Mouse (Mus musculus) neural tube, embryonic 14.5 days (tissue): ENCODE measurements around the gene Hap1. TPM values are rescaled to one million over a fixed set of nuclear protein-coding genes. Genes with fewer than 3 reads are reported as not detected.
A peak's percentile ranks its signal among the peaks of the same experiment; 100 is the strongest.
"Not testable (repeated sequence)": the region's sequence is repeated elsewhere in the genome, so short reads cannot be mapped to it uniquely, and the experiment has no call there.

Experiments used
- ATAC-seq: fragments of 200-750 bp; cut with Nextera tagmentation; 2 replicates; pipeline ENCODE4 v1.8.0; 2017; ENCODE audit warnings: low read depth, mild to moderate bottlenecking, moderate TSS enrichment, moderate library complexity
- H3K27ac ChIP-seq: fragments of 300-500 bp; sonication (generic); 2 replicates; pipeline ENCODE4 v1.5.1; 2014; ENCODE audit warnings: low read depth, mild to moderate bottlenecking, control low read depth, low read length, moderate library complexity, mixed read lengths
- H3K27me3 ChIP-seq: fragments of 300-500 bp; sonication (generic); 2 replicates; pipeline ENCODE4 v1.6.1; 2014; ENCODE audit warnings: low read length; ENCODE audit not compliant: control insufficient read depth, insufficient read depth
- H3K36me3 ChIP-seq: fragments of 300-500 bp; sonication (generic); 2 replicates; pipeline ENCODE4 v1.6.1; 2014; ENCODE audit warnings: low read length, mixed read lengths; ENCODE audit not compliant: control insufficient read depth, insufficient read depth
- H3K4me1 ChIP-seq: fragments of 300-500 bp; sonication (generic); 2 replicates; pipeline ENCODE4 v1.6.1; 2014; ENCODE audit warnings: low read length; ENCODE audit not compliant: control insufficient read depth, insufficient read depth
- H3K4me2 ChIP-seq: fragments of 300-500 bp; sonication (generic); 2 replicates; pipeline ENCODE4 v1.6.1; 2014; ENCODE audit warnings: mild to moderate bottlenecking, low read depth, low read length, control low read depth
- H3K4me3 ChIP-seq: fragments of 300-500 bp; sonication (generic); 2 replicates; pipeline ENCODE4 v1.5.1; 2014; ENCODE audit warnings: low read depth, low read length, control low read depth, mixed read lengths
- H3K9ac ChIP-seq: fragments of 300-500 bp; sonication (generic); replicated peaks from 2 replicates; pipeline ENCODE4 v1.6.1; 2014; ENCODE audit warnings: low read depth, mild to moderate bottlenecking, control low read depth, low read length, mixed read lengths
- H3K9me3 ChIP-seq: fragments of 300-500 bp; sonication (generic); 2 replicates; pipeline ENCODE4 v1.6.1; 2016; ENCODE audit warnings: low read length; ENCODE audit not compliant: control insufficient read depth
- WGBS: fragments of 180-500 bp; shearing (Covaris S2); extraction: QIAGEN DNeasy Blood & Tissue Kit; methylation state at CpG from one replicate; pipeline ENCODE4 v1.1.7; 2014; 5-methylcytosine and 5-hydroxymethylcytosine counted together
- polyA plus RNA-seq: library from polyadenylated mRNA; unstranded; fragments of >200 nt; fragmentation: Nextera tagmentation; extraction: Ambion mirVana; gene quantifications from 2 replicates; pipeline ENCODE4 v1.2.1, GENCODE M21; 2014

Hap1 gene
- polyA plus RNA-seq, 1 experiment from 2014 or later = 93.7 TPM

DNA sequence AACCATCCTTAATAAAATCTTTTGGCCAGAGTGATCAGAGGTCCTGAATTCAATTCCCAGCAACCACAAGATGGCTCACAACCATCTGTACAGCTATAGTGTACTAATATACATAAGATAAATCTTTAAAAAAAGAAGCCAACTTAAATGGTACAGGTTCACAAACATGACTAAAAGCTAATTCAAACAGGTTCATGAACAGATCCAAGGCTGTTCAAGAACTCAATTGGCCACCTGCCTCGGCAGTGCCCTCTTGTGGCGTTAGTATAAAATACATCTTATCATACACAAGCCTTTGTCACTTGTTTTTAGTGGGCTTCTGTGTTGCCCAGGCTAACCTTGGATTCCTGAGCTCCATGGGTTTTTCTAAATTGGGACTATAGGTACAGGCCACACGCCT lies 32.4 kb downstream of the Hap1 start:
- Histone ChIP-seq H3K9ac (no peak overlapping the region), H3K27me3 (no peaks in the 10 kb centered on the region), H3K4me3 (no peak overlapping the region), H3K4me2 (no peak overlapping the region), H3K27ac (no peak overlapping the region), H3K9me3 (no peaks in the 10 kb centered on the region), H3K36me3 (peaks cover 16% of the 10 kb centered on the region), H3K4me1 (peaks cover 4% of the 10 kb centered on the region; the same call in 1 of the 2 replicates)
- no peak for ATAC-seq
- 19% methylated on average over 3 of the region's 3 CpGs for WGBS

DNA sequence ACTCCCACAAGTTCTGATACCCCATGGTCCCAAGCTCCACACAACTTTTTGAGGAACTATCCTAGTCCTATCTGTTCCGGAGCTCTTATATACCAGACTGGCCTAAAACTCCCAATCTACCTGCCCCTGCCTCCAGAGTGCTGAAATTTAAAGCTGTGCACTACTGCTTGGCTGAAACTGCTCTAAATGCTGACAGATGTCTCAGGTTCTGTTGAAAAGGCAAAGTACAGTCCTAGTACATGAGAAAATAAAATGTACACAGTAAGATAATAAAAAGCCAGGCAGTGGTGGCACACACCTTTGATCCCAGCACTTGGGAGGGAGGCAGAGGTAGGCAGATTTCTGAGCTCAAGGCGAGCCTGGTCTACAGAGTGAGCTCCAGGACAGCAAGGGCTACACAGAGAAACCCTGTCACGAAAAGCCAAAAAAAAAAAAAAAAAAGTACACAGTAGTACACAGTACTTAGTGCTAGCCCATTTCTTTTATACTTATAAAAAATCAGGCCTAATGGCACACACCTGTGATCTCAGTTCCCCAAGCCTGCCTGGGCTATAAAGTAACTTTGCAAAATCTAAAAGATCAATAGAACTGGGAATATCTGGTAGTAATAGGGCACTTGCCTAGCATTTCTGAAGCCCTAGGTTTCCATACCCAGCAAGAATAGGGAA lies 33.2 kb downstream of the Hap1 start:
- Histone ChIP-seq H3K4me2 (no peak overlapping the region), H3K9me3 (no peaks in the 10 kb centered on the region), H3K36me3 (peaks cover 16% of the 10 kb centered on the region), H3K4me3 (no peak overlapping the region), H3K27ac (no peak overlapping the region), H3K9ac (no peak overlapping the region), H3K27me3 (no peaks in the 10 kb centered on the region), H3K4me1 (peaks cover 4% of the 10 kb centered on the region; the same call in 1 of the 2 replicates)
- 70% methylated on average over 3 of the region's 3 CpGs for WGBS
- ATAC-seq = no peak

DNA sequence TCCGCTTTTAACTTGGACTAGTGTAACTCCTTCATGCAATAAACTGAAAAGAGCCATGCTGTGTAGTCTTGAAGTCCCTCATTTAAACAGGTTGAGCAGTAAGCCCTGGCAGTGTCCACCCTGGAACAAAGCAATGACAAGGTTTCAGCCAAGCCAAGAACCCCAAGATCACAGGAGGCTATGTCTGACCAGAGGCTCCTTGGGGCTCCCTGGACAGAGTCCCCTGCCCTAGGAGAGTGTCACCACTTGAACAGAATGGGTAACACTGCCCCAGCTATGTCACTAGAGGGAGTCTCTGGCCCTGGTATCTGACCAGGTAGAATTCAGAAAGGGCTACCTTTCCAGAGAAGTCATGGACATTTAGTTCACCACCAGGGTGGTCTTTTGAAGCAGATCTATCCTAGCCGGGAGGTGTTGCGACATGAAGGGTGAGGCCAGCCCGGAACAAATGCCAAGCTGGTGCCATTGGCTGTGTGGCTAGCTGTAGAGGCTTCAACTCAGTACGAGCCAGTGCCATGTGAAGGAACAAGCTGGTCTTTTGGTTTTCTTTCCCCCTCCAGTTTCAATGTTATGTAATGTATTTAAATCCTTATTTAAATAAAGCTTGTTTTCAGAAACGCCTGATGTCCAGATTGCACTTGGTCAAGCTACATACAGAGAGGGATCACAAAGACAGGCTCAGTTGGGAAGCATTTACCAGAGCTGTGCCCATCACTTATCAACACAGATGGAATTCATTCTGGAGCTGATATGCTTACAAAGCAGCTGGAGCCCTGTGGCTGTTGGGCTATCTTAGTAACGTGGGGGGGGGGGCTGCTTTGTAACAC lies 34.2 kb downstream of the Hap1 start:
- H3K9ac ChIP-seq, H3K4me1 ChIP-seq, H3K4me3 ChIP-seq, H3K27me3 ChIP-seq, H3K4me2 ChIP-seq, ATAC-seq, H3K9me3 ChIP-seq, H3K27ac ChIP-seq: not testable (repeated sequence)
- peaks cover 16% of the 10 kb centered on the region for H3K36me3 ChIP-seq
- WGBS = 82% methylated on average over 7 of the region's 7 CpGs

DNA sequence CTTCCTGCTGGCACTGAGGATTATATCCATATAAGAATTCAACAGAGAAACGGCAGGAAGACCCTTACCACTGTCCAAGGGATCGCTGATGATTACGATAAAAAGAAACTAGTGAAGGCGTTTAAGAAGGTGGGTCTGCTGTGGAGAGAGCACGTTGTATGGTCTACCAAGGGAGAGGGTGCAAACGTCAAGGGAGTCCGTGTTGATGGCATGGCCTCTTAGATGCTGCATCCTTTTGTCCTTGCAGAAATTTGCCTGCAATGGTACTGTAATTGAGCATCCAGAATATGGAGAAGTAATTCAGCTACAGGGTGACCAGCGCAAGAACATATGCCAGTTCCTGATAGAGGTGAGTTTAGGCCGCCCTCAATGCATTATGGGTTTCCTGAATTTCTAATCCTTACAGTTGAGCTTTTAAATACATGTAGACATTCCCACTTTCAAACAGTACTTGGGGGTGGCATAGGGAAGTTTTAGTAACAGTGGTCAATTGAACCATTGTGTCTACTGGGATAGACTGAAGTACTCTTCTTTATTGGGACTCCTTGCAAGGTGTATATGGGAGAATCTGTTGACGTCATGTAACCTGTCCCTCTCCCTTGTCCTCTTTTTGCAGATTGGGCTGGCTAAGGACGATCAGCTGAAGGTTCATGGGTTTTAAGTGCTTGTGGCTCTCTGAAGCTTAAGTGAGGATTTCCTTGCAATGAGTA lies 35.1 kb downstream of the Hap1 start:
- 21% methylated on average over 11 of the region's 11 CpGs for WGBS
- peak overlapping the region; percentile 95 for H3K9ac ChIP-seq
- not testable (repeated sequence) for ATAC-seq, H3K4me1 ChIP-seq, H3K27me3 ChIP-seq, H3K9me3 ChIP-seq
- H3K27ac ChIP-seq = peak overlapping the region; percentile 98
- H3K4me3 ChIP-seq = peak overlapping the region; percentile 64
- peak overlapping the region; percentile 84 for H3K4me2 ChIP-seq
- H3K36me3 ChIP-seq = peaks cover 16% of the 10 kb centered on the region

DNA sequence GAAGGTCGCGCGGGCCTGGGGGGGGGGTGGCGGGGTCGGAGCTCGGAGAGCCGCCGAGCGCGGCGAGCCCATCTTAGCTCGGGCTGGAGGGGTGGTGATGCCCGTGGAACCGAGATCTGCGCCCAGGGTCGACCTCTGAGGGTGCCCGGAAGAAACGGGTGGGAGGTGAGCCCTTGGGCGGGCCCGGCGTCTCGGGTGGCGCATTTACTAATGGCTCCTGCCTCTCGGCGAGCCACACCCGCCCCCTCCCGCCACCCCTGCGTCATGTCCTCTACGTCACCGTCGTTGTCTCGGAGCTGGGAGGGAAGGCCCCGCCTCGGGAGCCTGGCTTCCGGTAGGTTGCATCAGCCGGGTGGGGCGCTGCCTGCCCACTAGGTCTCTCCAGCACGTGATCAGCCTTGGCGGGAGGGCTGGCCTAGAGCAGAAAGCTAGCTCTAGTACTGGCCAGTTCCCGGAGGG lies 35.7 kb downstream of the Hap1 start:
- Histone ChIP-seq H3K36me3 (peaks cover 16% of the 10 kb centered on the region), H3K27me3 (no peaks in the 10 kb centered on the region), H3K4me3 (peak overlapping the region; percentile 64), H3K27ac (peak overlapping the region; percentile 98), H3K4me1 (peaks cover 4% of the 10 kb centered on the region; the same call in 1 of the 2 replicates), H3K9me3 (no peaks in the 10 kb centered on the region), H3K4me2 (peak overlapping the region; percentile 84), H3K9ac (peak overlapping the region; percentile 95)
- under 1% methylated on average over 33 of the region's 40 CpGs for WGBS
- peak; percentile 85 for ATAC-seq

DNA sequence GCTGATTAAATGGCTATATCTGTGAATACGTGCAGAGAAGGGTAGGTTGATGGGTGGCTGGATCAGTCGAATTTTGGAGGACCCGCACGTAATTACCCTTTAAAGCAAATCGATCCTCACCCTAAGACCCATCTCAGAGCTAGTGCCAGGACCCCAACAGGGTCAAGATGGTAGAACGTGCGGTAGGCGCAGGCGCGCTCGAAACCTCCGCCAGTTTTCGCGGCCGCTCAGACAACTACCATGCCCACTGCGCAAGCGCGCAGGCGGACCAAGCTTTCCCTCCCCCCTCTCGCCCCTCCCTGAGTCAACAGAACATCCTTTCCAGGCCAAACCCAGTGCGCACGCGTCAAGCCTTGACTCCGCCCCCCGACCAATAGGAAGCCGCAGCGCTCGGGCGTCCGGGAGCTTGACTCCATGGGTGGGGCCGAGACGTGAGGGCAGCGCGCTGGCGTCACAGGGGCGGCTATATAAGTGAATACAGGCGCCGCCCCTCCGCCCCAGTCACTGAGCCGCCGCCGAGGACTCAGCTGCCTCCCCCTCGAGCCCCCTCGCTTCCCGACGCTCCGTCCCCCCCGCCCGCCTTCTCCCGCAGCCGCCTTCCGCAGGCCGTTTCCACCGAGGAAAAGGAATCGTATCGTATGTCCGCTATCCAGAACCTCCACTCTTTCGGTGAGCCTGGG lies 36.3 kb downstream of the Hap1 start, which contains the start of gene Eif1:
TSS of gene Eif1 (plus strand) at position 394 of the 680 bp plus-strand sequence.
- peak within 1 kb of the TSS; percentile 64 for H3K4me3 ChIP-seq
- peaks cover 4% of the 10 kb centered on the region; the same call in 1 of the 2 replicates for H3K4me1 ChIP-seq
- peak within 1 kb of the TSS; percentile 84 for H3K4me2 ChIP-seq
- H3K9me3 ChIP-seq = no peaks in the 10 kb centered on the region
- peak within 1 kb of the TSS; percentile 95 for H3K9ac ChIP-seq
- WGBS = 1% methylated on average over 39 of the region's 58 CpGs
- H3K27ac ChIP-seq = peak within 1 kb of the TSS; percentile 98
- peak; percentile 89 for ATAC-seq
- H3K27me3 ChIP-seq = no peaks in the 10 kb centered on the region
- H3K36me3 ChIP-seq = peaks cover 16% of the 10 kb centered on the region

DNA sequence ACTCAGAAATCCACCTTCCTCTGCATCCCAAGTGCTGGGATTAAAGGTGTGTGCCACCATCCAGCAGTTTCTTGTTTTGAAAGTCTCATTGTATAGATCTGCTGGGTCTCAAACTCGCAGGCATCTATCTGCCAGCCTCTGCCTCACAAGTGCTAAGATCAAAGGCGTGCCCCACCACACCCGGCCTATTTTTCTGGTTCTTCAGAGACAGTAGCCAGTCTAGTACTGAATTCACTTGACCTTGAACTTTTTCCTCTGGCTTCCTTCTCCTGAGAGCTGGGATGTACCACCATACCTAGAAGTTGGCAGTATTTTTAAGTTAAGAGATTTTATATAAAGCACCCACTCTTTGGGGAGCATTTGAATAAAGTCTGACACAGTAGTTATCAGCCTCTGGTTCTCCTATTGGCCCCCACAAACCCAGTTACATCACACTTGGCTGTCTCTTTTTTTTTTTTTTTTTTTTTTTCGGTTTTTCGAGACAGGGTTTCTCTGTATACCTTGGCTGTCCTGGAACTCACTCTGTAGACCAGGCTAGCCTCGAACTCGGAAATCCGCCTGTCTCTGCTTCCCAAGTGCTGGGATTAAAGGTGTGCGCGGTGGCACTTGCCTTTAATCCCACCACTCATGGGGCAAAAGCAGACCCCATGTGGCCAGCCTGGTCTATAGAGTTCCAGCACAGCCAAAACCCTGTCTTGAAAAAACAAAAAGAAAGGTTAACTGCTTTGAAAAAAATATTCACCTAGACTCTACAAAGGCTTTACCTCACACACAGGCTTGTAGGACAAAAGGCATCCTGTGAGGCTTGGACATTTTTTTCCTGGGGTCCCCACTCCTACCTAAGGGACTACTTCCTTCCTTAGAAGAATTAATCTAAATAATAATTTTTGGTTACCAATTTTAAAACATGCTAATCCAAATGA lies 37.1 kb downstream of the Hap1 start:
- 90% methylated on average over 10 of the region's 10 CpGs for WGBS
- peaks cover 16% of the 10 kb centered on the region for H3K36me3 ChIP-seq
- ATAC-seq = peak; percentile 7
- peaks cover 4% of the 10 kb centered on the region; the same call in 1 of the 2 replicates for H3K4me1 ChIP-seq
- H3K9ac ChIP-seq = 0 out of 2 replicates have a peak overlapping the region, but pooled peaks have one; percentile 21
- no peaks in the 10 kb centered on the region for H3K9me3 ChIP-seq
- H3K27ac ChIP-seq = peak overlapping the region; percentile 79
- H3K4me3 ChIP-seq = peak overlapping the region; percentile 35
- no peaks in the 10 kb centered on the region for H3K27me3 ChIP-seq
- peak overlapping the region; percentile 59 for H3K4me2 ChIP-seq
